Mouse (Mus musculus) thymus, adult 2 months (tissue): ENCODE results near the gene Gm28047.

Experiments used
- CTCF ChIP-seq: fragments of 200-500 bp; IDR thresholded peaks from 2 replicates; pipeline ENCODE4 v1.5.1; 2012; ENCODE audit warnings: mild to moderate bottlenecking, control low read depth, low read length, moderate library complexity, borderline replicate concordance; ENCODE audit not compliant: control insufficient read depth, poor library complexity, insufficient read depth; ENCODE audit errors: extremely low read depth
- POLR2A ChIP-seq: fragments of 200-500 bp; IDR thresholded peaks from 2 replicates; pipeline ENCODE4 v1.6.1; 2012; ENCODE audit warnings: mild to moderate bottlenecking, low read length, control low read depth, moderate library complexity; ENCODE audit not compliant: control insufficient read depth, poor library complexity, insufficient read depth; ENCODE audit errors: extremely low read depth

DNA sequence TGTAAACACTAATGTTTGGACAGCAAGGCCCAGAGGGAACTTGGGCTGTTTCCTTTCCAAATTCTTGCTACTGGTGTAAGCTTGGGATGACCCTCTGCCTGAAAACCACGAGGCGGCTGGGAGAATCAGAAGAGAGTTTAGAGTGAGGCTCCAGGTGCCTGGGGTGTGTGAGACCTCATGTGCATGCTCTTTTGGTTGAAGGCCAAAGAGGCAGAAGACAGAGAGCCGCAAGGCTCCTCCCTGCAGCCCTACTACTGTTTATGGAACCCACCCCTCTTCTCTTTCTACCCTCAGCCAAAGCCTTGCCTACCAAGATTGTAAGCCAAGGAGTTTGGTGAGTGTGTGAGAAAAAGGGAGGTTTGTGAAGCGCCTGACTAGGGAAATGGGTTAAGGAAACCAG, 109.1 kb downstream of the Gm28047 start:
- TF ChIP-seq POLR2A (no peak), CTCF (no peak)
